Mouse (Mus musculus) kidney, postnatal 4 days (tissue): ENCODE results near the gene Dusp7.
A peak's percentile ranks its signal among the peaks of the same experiment; 100 is the strongest.

Experiments
- DNase-seq, 2 experiments: peaks; one replicate each; pipeline ENCODE4 v3.0.0; 2021; ENCODE audit warnings: mixed read lengths in 2 of 2

Gene Dusp7

GRCm38 (mm10) chr9:106392828-106393527 lies 24.5 kb downstream of the Dusp7 start:
- no peak for DNase-seq

DNA sequence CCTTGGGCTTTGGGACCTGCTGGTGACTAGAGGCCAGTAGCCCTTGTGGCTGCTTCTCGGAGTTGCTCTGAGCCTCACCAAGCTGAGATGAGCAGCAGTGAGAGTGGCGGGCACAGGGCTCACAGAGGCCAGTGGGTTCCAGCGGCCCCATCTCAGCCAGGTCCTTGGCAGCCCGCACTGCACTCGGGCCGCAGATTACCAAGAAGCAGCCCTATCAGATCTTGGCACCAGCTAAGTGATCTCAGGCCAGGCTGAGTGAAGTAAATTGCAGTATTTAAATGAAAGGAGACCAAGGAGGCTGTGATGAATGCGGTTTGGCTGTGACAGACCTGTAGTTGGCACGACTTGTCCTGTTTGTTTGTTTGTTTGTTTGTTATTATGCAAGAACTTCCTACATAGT lies 25.1 kb downstream of the Dusp7 start:
- DNase-seq = no peak

- peak; percentile 36 to 51 for DNase-seq
Observed at GRCm38 (mm10) chr9:106394649-106395602, 26.5 kb downstream of the Dusp7 start.

GRCm38 (mm10) chr9:106397733-106398132 lies 29.3 kb downstream of the Dusp7 start:
- no peak for DNase-seq

- DNase-seq = no peak
Observed at GRCm38 (mm10) chr9:106398667-106399311, 30.4 kb downstream of the Dusp7 start.

DNA sequence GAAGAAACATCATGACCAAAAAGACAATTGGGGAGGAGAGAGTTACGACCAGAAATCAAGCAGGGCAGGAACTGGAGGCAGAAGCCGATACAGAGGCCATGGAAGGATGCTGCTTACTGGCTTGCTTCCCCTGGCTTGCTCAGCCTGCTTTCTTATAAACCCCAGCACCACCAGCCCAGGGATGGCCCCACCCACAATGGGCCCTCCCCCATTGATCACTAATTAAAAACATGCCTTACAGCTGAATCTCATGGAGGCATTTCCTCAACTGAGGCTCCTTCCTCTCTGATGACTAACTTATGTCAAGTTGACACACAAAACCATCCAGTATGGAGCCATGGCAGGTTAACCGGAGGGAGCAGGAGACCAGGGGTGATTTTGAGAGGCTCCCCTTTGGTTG lies 31.4 kb downstream of the Dusp7 start:
- DNase-seq = no peak

- no peak for DNase-seq
Observed at GRCm38 (mm10) chr9:106402149-106402548, 33.7 kb downstream of the Dusp7 start.

- no peak for DNase-seq
Observed at GRCm38 (mm10) chr9:106402607-106403375, 34.4 kb downstream of the Dusp7 start.

DNA sequence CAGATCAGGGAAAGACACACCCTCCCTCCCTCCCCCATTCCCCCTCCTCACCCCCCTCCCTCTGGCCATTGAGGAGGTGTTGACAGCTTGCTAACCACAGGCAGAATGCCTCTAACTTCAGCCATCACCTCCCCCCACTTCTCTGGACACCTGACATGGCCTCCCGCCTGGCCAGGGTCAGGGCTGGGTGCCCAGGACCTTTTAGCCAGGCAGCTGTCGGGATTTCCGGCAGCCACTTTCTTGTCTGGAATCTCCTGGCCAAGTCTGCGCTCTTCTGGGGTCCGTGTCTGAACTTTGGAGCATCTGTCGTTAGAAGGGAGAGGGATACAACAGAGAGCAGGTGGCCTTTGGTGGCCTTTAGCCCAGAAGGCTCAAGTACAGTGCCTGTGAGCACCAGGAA lies 36.8 kb downstream of the Dusp7 start:
- DNase-seq = peak; percentile 51 to 73

- peak; percentile 55 to 58 for DNase-seq
Observed at GRCm38 (mm10) chr9:106406443-106407078, 38.1 kb downstream of the Dusp7 start.

DNA sequence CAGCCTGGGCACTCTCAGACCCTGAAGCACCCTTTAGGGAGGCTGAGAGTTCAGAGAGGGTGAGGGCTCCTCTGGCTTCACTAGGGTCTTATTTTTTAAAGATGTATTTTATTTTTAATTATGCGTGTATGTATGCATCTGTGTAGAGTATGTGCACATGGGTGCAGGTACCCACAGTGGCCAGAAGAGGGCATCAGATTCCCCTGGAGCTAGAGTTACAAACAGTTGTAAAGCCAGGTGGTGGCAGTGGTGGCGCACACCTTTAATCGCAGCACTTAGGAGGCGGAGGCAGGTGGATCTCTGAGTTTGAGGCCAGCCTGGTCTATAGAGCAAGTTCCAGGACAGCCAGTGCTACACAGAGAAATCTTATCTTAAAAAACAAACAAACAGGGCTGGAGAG lies 40.7 kb downstream of the Dusp7 start:
- DNase-seq = no peak

- no peak for DNase-seq
Observed at GRCm38 (mm10) chr9:106410086-106410650, 41.7 kb downstream of the Dusp7 start.

DNA sequence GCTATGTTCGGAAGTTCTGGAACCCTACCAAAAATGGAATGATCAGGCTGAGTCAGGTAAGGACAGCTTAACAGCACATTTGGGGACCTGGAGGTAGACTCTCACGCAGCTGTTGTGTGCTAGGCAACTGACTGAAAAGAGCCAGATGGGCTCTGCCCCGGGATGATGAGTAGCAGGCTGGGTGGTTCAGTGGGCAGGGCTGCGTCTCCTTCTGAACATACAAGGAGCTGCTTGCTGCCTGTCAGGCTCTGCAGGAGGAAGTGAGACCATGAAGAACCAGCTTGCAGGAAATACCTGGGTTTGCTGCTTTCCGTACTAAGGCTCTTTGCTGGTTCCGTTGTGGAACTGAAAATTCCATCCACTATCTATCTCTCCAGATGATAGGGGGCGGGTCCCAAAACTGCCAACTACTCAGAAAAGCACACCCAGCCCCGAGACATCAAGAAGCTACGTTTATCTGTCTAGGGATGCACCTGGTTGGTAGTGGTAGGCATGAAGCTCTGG lies 42.7 kb downstream of the Dusp7 start:
- DNase-seq = no peak

DNA sequence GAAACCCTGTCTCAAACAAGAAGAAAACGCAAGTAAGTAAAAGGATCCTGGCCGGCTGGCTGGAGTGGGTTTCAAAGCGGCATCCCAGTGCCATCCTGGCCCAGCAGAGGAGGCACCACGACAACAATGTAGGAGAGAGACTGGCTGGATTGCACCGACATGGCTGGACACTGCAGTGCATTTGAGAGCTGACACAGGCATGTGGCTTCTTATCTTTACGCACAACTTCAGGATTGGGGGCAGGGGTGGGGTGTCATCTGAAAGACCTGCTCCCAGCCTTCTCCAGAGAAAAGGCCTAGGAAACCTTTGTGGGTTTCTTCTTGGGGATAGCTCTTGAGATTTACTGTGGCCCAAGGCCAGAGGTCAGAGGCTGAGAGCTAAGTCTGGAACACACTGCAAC lies 43.3 kb downstream of the Dusp7 start:
- DNase-seq = no peak

DNA sequence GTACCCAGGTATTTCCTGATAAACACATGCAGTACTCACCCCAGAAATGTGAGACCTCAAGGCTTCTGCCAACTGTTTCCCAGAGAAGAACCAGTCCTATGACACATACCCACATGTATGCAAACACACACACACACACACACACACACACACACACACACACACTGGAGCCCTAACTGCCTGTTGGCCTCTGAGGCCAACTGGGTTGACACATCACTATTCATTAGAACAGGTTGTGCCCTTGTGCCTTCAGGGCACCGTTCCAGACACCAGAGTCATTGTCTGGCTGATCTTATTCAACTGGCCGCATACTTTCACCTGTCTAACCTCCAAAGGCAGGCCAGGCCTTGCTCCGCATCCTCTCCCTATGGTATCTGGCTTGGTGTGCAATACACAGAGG lies 43.8 kb downstream of the Dusp7 start:
- no peak for DNase-seq

- no peak for DNase-seq
Observed at GRCm38 (mm10) chr9:106413606-106414005, 45.2 kb downstream of the Dusp7 start.

GRCm38 (mm10) chr9:106416826-106417225 lies 48.4 kb downstream of the Dusp7 start:
- DNase-seq = no peak

DNA sequence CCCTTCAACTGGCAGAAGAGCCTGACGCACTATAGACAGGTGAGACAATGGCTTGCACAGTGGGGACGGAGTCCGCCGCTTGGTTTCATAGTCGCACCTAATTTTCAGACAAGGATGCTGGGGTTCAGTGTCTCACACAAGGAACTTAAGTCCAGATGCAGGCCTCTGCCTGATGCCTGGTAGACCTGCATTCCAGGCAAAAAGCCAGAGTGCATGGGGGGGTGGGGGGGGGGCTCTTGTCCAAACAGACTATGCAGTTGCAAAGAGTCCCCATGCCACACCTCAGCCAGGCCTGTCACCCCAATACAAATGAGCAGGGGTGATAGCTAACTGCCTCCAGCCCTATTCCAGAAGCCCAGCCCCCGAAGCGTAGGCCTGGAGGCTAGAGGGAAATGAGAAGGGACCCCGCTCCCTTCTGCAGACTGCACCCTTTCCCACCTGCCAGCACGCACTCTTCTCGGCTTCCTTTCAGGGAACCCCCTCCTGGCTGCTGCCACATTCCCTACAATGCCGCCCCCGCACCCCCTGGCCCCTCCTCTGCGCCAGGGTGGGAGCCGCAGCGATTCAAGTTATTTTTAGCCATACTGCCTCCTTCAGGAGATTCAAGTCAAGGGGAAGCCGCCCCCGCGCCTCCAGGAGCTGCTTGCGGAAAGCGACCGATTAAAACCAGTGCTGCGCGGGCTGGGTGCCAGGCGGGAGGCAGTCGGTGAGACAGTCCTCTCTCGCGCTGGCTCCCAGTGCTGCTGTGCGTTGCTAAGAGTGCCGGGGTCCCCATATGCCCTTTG lies 49.6 kb downstream of the Dusp7 start:
- DNase-seq = peak; percentile 90 to 94

DNA sequence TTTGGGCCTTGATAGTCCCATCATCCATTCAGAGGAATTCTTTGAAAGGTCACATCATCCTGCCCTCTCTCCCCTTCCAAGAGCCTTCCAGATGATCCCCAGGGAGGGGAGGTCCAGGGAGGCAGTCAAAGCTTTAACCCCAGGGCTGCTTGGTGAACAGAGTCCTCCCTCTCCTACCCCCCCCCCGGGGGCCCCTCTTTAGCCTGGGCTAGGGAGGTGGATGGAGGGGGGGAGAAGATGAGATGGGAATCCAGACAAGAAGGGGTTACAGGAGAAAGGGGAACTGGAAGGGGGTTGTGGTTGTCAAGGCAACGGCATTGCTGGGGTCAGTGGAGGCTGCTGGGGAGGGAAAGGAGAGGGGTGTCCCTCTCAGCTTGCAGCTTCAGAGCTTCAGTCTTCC lies 52.2 kb downstream of the Dusp7 start:
- peak in 1 of 2 experiments; percentile 25 for DNase-seq

DNA sequence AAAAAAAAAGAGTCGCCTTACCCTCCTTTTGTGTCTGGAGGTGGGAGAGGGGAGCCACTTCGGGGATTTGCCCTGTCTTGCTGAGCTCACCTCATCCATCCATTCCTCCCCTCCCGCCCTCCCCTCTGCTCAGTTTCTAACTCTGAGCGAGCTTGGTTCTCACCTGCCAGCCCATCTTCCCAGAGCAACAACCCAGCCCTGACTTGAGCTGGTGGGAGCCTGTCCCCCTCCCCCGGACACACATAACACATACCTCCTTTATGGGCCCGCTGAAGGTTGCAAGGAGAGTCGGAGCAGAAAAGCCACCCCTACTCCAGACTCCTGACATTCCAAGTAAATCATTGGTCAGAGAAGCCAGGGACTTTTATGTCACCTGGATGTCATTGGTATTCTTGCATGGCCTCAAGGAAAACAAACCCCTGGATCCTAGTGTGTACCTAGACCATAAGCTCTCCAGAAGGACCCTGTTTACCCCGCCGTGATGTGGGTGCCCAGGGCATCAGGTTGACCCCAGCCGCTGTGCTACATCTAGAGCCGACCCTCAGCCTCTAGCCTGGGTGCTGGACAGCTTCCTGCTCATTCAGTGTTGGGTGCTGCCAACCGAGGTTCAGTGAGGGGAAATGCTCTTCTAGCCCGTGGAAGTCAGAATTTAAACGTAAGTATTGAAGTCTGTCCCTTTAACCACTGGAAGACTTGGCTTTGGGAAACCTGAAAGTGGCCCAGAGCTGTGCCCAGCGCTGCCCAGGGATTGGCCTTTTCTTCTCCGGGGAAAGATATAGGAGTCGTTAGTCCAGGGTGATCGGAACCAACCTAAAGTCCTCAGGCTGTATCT lies 52.8 kb downstream of the Dusp7 start:
- DNase-seq = peak in 1 of 2 experiments; percentile 32
